Mouse (Mus musculus) limb, embryonic 11.5 days (tissue): ENCODE results near the gene Ctrl. TPM values are rescaled to one million over a fixed set of nuclear protein-coding genes. Genes with fewer than 3 reads are reported as not detected.

Source experiments
- ATAC-seq: fragments of 200-750 bp; cut with Nextera tagmentation; 2 replicates; pipeline ENCODE4 v1.8.0; 2017; ENCODE audit warnings: low read depth; ENCODE audit not compliant: insufficient number of reproducible peaks, low FRiP score, low TSS enrichment
- DNase-seq: peaks from one replicate; pipeline ENCODE4 v3.0.0-alpha.2; 2015; ENCODE audit warnings: low spot score
- H3K27ac ChIP-seq: fragments of 300-500 bp; sonication (generic); replicated peaks from 2 replicates; pipeline ENCODE4 v1.5.1; 2014; ENCODE audit warnings: low read depth, mild to moderate bottlenecking, low read length
- H3K27me3 ChIP-seq: fragments of 300-500 bp; sonication (generic); 2 replicates; pipeline ENCODE4 v1.6.1; 2014; ENCODE audit warnings: mild to moderate bottlenecking, low read length, mixed read lengths; ENCODE audit not compliant: control insufficient read depth, insufficient read depth
- H3K36me3 ChIP-seq: fragments of 300-500 bp; sonication (generic); 2 replicates; pipeline ENCODE4 v1.6.1; 2014; ENCODE audit warnings: mild to moderate bottlenecking, low read length, moderate library complexity, mixed read lengths; ENCODE audit not compliant: control insufficient read depth, insufficient read depth
- H3K4me1 ChIP-seq: fragments of 300-500 bp; sonication (generic); 2 replicates; pipeline ENCODE4 v1.6.1; 2014; ENCODE audit warnings: low read length, mixed read lengths; ENCODE audit not compliant: control insufficient read depth, insufficient read depth
- H3K4me2 ChIP-seq: fragments of 300-500 bp; sonication (generic); 2 replicates; pipeline ENCODE4 v1.6.1; 2014; ENCODE audit warnings: low read depth, mild to moderate bottlenecking, moderate library complexity; ENCODE audit not compliant: severe bottlenecking
- H3K4me3 ChIP-seq: fragments of 300-500 bp; sonication (generic); 2 replicates; pipeline ENCODE4 v1.5.1; 2014; ENCODE audit warnings: low read depth, low read length
- H3K9ac ChIP-seq: fragments of 300-500 bp; sonication (generic); 2 replicates; pipeline ENCODE4 v1.6.1; 2014; ENCODE audit warnings: mild to moderate bottlenecking, low read length
- H3K9me3 ChIP-seq: fragments of 300-500 bp; sonication (generic); 2 replicates; pipeline ENCODE4 v1.6.1; 2016; ENCODE audit warnings: low read length; ENCODE audit not compliant: control insufficient read depth
- WGBS: fragments of 180-500 bp; shearing (Covaris S2); extraction: QIAGEN DNeasy Blood & Tissue Kit; methylation state at CpG from one replicate; pipeline ENCODE4 v1.1.7; 2014; 5-methylcytosine and 5-hydroxymethylcytosine counted together
- polyA plus RNA-seq: library from polyadenylated mRNA; unstranded; fragments of >200 nt; fragmentation: Nextera tagmentation; extraction: Ambion mirVana; gene quantifications from 2 replicates; pipeline ENCODE4 v1.2.1, GENCODE M21; 2014

Gene Ctrl
- polyA plus RNA-seq, 1 experiment from 2014 or later: 1.1 TPM

- no peaks in the 10 kb centered on the region for H3K9me3 ChIP-seq
- DNase-seq (peak; percentile 87), ATAC-seq (peak; percentile 82)
- H3K9ac ChIP-seq: peak within 1 kb of the TSS; percentile 80
- WGBS: under 1% methylated on average over 47 of the region's 47 CpGs
- H3K36me3 ChIP-seq: no peaks in the 10 kb centered on the region
- H3K27ac ChIP-seq: peak within 1 kb of the TSS; percentile 59; the same call in 1 of the 2 replicates
- no peaks in the 10 kb centered on the region for H3K27me3 ChIP-seq
- H3K4me2 ChIP-seq: peak within 1 kb of the TSS; percentile 81
- H3K4me1 ChIP-seq: peaks cover 16% of the 10 kb centered on the region
- H3K4me3 ChIP-seq: peak within 1 kb of the TSS; percentile 81
Observed at GRCm38 (mm10) chr8:105965905-105966341, 32.3 kb upstream of the Ctrl start, which contains the start of gene Slc12a4. Gene Slc12a4 (minus strand): TSS chr8:105966097.

GRCm38 (mm10) chr8:105965266-105965904 is 31.7 kb upstream of the Ctrl start:
- ATAC-seq (peak; percentile 37), DNase-seq (peak; percentile 74)
- peak overlapping the region; percentile 59; the same call in 1 of the 2 replicates for H3K27ac ChIP-seq
- no peaks in the 10 kb centered on the region for H3K27me3 ChIP-seq
- WGBS: 2% methylated on average over 40 of the region's 40 CpGs
- no peaks in the 10 kb centered on the region for H3K36me3 ChIP-seq
- peak overlapping the region; percentile 81 for H3K4me2 ChIP-seq
- H3K9me3 ChIP-seq: no peaks in the 10 kb centered on the region
- peak overlapping the region; percentile 81 for H3K4me3 ChIP-seq
- peak overlapping the region; percentile 80 for H3K9ac ChIP-seq
- peaks cover 16% of the 10 kb centered on the region for H3K4me1 ChIP-seq

GRCm38 (mm10) chr8:105964506-105965265 is 31.0 kb upstream of the Ctrl start:
- DNase-seq: no peak
- H3K4me3 ChIP-seq: peak overlapping the region; percentile 81
- H3K4me1 ChIP-seq: peaks cover 16% of the 10 kb centered on the region
- no peaks in the 10 kb centered on the region for H3K9me3 ChIP-seq
- no peaks in the 10 kb centered on the region for H3K27me3 ChIP-seq
- H3K27ac ChIP-seq: no peak overlapping the region
- ATAC-seq: no peak; the same call in 1 of the 2 replicates
- peak overlapping the region; percentile 81 for H3K4me2 ChIP-seq
- no peaks in the 10 kb centered on the region for H3K36me3 ChIP-seq
- 61% methylated on average over 12 of the region's 12 CpGs for WGBS
- no peak overlapping the region; the same call in 1 of the 2 replicates for H3K9ac ChIP-seq

GRCm38 (mm10) chr8:105961536-105961935 is 27.9 kb upstream of the Ctrl start:
- ATAC-seq: no peak
- peaks cover 8% of the 10 kb centered on the region for H3K4me1 ChIP-seq

GRCm38 (mm10) chr8:105961101-105961500 is 27.4 kb upstream of the Ctrl start:
- Histone ChIP-seq H3K27ac (no peak overlapping the region), H3K4me3 (no peak overlapping the region), H3K9me3 (no peaks in the 10 kb centered on the region), H3K27me3 (no peaks in the 10 kb centered on the region), H3K36me3 (peaks cover 2% of the 10 kb centered on the region; the same call in 1 of the 2 replicates), H3K4me2 (no peak overlapping the region), H3K4me1 (peaks cover 8% of the 10 kb centered on the region), H3K9ac (no peak overlapping the region)
- WGBS: 75% methylated on average over 14 of the region's 14 CpGs
- DNase-seq (no peak), ATAC-seq (no peak)

More at GRCm38 (mm10) chr8:105961536-105961935, 27.9 kb upstream of the Ctrl start:
- Histone ChIP-seq H3K9me3 (no peaks in the 10 kb centered on the region), H3K36me3 (peaks cover 2% of the 10 kb centered on the region; the same call in 1 of the 2 replicates), H3K4me3 (no peak overlapping the region), H3K9ac (no peak overlapping the region), H3K4me2 (no peak overlapping the region), H3K27me3 (no peaks in the 10 kb centered on the region), H3K27ac (no peak overlapping the region)
- WGBS: 87% methylated on average over 10 of the region's 10 CpGs
- DNase-seq: no peak

GRCm38 (mm10) chr8:105959350-105959749 is 25.7 kb upstream of the Ctrl start:
- no peak for DNase-seq
- H3K4me2 ChIP-seq: no peak overlapping the region
- no peaks in the 10 kb centered on the region for H3K9me3 ChIP-seq
- no peak overlapping the region for H3K9ac ChIP-seq
- H3K4me1 ChIP-seq: peaks cover 2% of the 10 kb centered on the region
- WGBS: 91% methylated on average over 7 of the region's 7 CpGs
- H3K27ac ChIP-seq: no peak overlapping the region
- H3K4me3 ChIP-seq: no peak overlapping the region
- no peaks in the 10 kb centered on the region for H3K27me3 ChIP-seq
- H3K36me3 ChIP-seq: peaks cover 6% of the 10 kb centered on the region; the same call in 1 of the 2 replicates
- ATAC-seq: no peak

GRCm38 (mm10) chr8:105957813-105958212 is 24.2 kb upstream of the Ctrl start:
- Histone ChIP-seq H3K4me3 (no peak overlapping the region), H3K27me3 (no peaks in the 10 kb centered on the region), H3K4me1 (no peaks in the 10 kb centered on the region), H3K9ac (no peak overlapping the region), H3K36me3 (peaks cover 6% of the 10 kb centered on the region; the same call in 1 of the 2 replicates), H3K27ac (no peak overlapping the region), H3K9me3 (no peaks in the 10 kb centered on the region), H3K4me2 (no peak overlapping the region)
- DNase-seq (no peak), ATAC-seq (no peak)
- WGBS: 70% methylated on average over 3 of the region's 4 CpGs

GRCm38 (mm10) chr8:105956556-105956955 is 22.9 kb upstream of the Ctrl start:
- Histone ChIP-seq H3K27me3 (no peaks in the 10 kb centered on the region), H3K4me1 (no peaks in the 10 kb centered on the region), H3K4me3 (no peak overlapping the region), H3K9me3 (no peaks in the 10 kb centered on the region), H3K27ac (no peak overlapping the region), H3K4me2 (no peak overlapping the region), H3K36me3 (peaks cover 8% of the 10 kb centered on the region), H3K9ac (no peak overlapping the region)
- ATAC-seq: 0 out of 2 replicates have a peak, but pooled peaks have one; percentile 17
- WGBS: 88% methylated on average over 4 of the region's 4 CpGs
- no peak for DNase-seq
